Mouse (Mus musculus) bone marrow macrophage, adult 2 months (primary cell): ENCODE measurements at regions not wholly inside any gene's neighbourhood (a gene's known extent, or its start where the extent isn't known, plus 50 kb on each side); places are given as distances from the start of the nearest gene placed in this dataset.

ENCODE experiments used
- H3K27ac ChIP-seq: 2 replicates; pipeline ENCODE4 v1.5.1; 2012; ENCODE audit warnings: low read depth, low read length; ENCODE audit not compliant: insufficient read depth
- H3K4me1 ChIP-seq: 2 replicates; pipeline ENCODE4 v1.6.1; 2012; ENCODE audit warnings: low read length; ENCODE audit not compliant: control insufficient read depth, insufficient read depth
- H3K4me3 ChIP-seq: 2 replicates; pipeline ENCODE4 v1.5.1; 2012; ENCODE audit warnings: mild to moderate bottlenecking, low read length, moderate library complexity; ENCODE audit not compliant: insufficient read depth
- CTCF ChIP-seq: IDR thresholded peaks from 2 replicates; pipeline ENCODE4 v1.5.1; 2012; ENCODE audit warnings: low read depth, mild to moderate bottlenecking, low read length, moderate library complexity
- POLR2A ChIP-seq: IDR thresholded peaks from 2 replicates; pipeline ENCODE4 v1.6.1; 2012; ENCODE audit warnings: mild to moderate bottlenecking, low read depth, low read length, borderline replicate concordance

DNA sequence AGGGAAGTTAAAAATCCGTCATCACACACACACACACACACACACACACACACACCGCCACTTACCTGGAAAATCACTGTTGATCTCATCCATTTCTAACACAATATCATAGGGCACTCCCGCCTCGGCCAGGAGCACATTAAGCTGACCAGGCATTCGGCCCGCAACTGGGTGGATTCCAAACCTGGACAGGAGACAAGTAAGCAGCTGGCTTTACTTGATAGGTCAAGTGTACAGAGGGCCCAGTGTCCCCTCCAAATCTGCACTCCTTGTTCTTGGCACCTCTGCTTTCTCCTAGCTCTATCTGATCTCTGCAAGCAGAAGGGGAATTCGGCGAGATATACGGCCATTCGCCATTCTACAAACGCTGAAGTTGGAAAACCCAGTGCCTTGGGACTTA is 88.6 kb upstream of the Paip1 start:
- Histone ChIP-seq H3K27ac (no peak overlapping the region), H3K4me1 (peaks cover 4% of the 10 kb centered on the region; the same call in 1 of the 2 replicates), H3K4me3 (no peak overlapping the region)
- TF ChIP-seq CTCF (no peak), POLR2A (no peak)

DNA sequence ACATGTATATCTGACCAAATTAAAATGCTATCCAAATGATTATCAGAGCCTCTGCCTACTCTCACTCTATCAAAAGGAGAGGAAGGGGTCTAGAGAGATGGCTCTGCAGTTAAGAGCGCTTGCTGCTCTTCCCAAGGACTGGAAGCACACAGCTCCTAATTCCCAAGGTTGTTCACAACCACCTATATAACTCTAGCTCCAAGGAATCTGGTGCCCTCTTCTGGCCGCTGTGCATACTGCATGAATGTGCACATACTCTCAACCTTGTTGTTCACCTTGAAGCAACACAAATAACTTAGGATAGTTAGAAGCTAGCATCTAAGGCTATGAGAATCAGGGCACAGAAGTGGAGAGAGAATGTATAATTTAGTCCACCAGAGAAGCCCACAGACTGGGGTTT is 86.6 kb upstream of the Paip1 start:
- no peak overlapping the region for H3K4me3 ChIP-seq
- no peak for TF ChIP-seq POLR2A
- TF ChIP-seq CTCF = peak; percentile 12; the same call in 1 of the 2 replicates
- peaks cover 4% of the 10 kb centered on the region; the same call in 1 of the 2 replicates for H3K4me1 ChIP-seq
- no peak overlapping the region for H3K27ac ChIP-seq

DNA sequence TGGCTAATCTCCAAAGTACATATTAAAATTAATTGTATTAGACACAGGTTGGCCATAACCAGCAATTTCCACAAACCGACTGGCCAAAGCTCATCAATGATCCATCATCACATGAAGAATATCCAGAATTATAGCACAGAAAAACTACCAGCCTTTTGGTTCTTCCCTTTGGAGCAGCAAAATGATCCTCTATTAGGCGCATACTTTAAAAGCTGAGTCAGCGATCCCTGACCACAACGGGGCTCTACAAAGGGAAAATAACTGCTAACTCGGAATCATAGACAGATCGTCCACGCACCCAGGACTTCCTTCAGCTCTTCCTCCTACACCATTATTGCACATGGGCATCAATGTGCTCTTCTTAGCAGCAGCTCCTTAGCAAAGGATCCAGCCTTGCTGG is 85.6 kb upstream of the Paip1 start:
- Histone ChIP-seq H3K27ac (no peak overlapping the region), H3K4me1 (peaks cover 4% of the 10 kb centered on the region; the same call in 1 of the 2 replicates), H3K4me3 (no peak overlapping the region)
- TF ChIP-seq CTCF (no peak), POLR2A (no peak)

DNA sequence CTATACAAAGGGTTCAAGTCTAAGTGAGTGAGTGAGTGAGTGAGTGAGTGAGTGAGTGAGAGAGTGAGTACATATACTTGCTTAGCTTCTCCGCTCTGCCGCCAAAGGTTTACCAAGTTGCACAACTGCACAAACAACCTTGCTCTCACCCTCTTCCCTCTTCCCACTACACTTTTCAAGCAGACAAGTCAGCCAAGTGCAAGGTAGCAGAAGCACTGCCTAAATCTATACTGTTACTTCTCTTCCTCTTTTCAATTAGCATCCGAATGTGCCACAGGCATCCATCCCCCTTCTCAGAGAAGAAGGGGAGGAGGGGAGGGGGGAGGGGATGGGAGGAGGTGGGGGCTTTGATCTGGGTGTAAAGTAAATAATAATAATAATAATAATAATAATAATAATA is 80.4 kb upstream of the Paip1 start:
- no peak overlapping the region for H3K27ac ChIP-seq
- H3K4me3 ChIP-seq = no peak overlapping the region
- H3K4me1 ChIP-seq = peaks cover 2% of the 10 kb centered on the region; the same call in 1 of the 2 replicates
- no peak for TF ChIP-seq CTCF
- no peak for TF ChIP-seq POLR2A

DNA sequence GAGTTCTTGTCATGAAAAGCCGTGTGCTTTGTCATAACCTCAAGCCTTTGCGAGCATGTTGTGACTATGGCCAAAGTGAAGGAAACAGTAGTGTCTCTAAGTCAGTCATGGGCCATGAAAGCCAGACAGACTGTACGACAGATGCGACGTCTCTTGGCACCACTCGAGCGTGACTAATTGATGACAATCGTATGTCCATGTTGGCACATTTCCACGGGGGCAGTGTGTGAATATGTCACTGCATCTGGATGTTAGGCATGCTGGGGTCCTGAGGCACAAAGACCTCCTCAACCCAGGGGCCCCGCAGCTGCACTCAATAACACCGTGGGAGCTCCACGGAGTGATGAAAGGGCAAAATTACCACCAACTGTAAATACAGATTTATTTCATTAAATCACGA is 77.1 kb upstream of the Paip1 start:
- H3K4me3 ChIP-seq = no peak overlapping the region
- no peak overlapping the region for H3K27ac ChIP-seq
- TF ChIP-seq POLR2A (no peak), CTCF (no peak)
- no peaks in the 10 kb centered on the region for H3K4me1 ChIP-seq

DNA sequence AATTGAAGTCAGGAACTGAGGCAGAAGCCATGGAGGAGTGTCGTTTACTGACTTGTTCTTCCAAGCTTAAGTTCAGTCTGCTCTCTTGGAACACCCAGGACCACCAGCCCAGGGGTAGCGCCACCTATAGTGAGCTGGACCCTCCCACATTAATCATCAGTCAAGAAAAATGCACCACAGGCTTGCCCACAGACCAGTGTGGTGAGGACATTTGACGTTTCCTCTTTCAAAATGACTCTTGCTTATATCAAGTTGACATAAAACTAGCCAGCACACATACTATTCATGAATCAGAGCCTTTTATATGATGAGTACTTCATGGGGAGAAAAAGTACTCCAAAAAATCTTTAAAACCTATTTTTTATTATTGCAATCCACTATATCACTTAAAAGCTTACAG is 69.7 kb upstream of the Paip1 start:
- no peak overlapping the region for H3K27ac ChIP-seq
- no peak for TF ChIP-seq POLR2A
- no peak for TF ChIP-seq CTCF

DNA sequence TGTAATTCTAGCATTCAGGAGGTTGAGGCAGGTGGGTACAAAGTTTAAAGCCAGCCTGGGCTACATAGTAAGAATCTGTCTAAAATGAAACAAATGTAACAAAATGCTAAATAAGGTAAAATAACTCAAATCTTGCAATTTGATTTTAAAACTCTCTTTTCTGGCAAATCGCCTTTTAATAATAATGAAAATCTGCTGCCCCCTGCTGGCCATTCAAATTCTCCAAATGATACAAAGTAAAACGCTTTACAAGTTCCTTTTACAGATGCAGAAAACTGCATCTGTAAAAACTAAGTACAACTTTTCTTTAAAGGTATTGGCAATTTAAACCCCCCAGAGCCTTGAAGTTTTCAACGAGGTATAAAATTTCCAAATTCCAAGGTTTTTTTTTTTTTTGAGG is 65.0 kb upstream of the Paip1 start:
- Histone ChIP-seq H3K4me1 (peaks cover 2% of the 10 kb centered on the region), H3K27ac (no peak overlapping the region), H3K4me3 (no peak overlapping the region)
- no peak for TF ChIP-seq CTCF
- no peak for TF ChIP-seq POLR2A

More for the DNA sequence above, 69.7 kb upstream of the Paip1 start:
- Histone ChIP-seq H3K4me1 (peaks cover 2% of the 10 kb centered on the region), H3K4me3 (no peak overlapping the region)

DNA sequence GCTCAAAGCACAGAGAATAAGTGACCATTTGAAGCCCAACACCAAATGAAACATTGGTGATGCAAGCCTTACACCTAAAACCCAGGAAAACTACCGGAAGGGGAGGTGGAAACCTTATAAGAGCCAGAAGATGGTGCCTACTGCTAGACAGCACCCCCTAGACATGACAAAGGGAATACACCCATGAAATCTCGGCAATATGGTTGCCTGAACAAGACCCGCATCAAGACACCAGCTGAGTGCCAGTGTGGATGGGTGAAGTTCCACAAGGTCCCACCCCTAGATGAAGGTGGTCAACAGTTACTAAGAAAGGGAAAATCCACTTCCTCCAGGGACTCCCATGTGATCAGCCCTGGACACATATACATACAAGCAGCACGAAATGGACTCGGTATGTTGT is 64.2 kb upstream of the Paip1 start:
- Histone ChIP-seq H3K4me3 (no peak overlapping the region), H3K27ac (no peak overlapping the region), H3K4me1 (no peaks in the 10 kb centered on the region)
- TF ChIP-seq POLR2A (no peak), CTCF (no peak)

DNA sequence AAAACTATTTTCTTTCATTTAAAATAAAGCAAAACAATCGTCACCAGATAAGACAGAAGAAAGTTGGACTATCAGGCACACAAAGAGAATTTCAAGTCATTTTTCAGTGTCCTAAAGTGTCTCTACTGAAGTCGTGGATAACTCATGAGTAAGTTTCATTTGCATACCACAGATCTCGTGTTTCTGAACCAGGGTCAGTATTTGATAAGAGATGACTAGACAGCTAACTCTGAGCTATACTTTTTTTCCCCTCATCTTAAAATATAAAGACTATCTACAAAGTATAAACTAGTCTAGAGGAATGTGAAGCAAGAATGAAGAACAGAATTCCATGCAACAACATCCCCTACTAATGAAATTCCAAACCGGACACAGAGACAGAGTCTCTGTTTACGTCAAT is 60.9 kb upstream of the Paip1 start:
- H3K27ac ChIP-seq = no peak overlapping the region
- H3K4me3 ChIP-seq = no peak overlapping the region
- no peak for TF ChIP-seq CTCF
- no peak for TF ChIP-seq POLR2A
- no peaks in the 10 kb centered on the region for H3K4me1 ChIP-seq

DNA sequence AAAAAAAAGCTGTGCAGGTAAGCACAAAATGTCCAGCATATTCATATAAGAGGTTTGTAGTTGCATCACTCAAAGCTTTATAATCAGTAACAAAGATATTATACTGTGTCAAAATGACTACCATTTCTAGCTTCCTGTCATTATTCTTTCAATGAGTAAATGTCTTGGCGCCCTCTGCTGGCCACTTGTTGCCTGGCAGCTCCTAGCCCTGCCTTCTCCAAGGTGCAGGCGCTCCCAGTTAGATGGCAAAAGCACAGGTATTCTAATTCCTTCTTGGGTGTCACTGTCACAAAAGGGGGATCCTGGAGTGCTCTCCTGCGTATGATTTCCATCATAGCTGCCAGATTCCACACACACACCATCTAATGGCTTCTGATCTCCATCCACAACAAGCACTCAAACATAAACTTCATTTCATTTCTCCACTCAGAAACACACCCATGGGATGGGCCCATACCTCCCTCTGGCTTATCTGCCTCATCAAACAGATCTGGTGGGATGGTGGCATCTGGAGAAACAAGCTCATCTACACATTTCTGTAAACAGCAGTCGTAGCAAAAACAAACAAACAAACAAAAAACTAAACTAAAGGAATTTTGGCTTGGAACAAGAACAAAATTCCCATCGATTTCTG is 49.9 kb upstream of the Paip1 start:
- H3K4me1 ChIP-seq = no peaks in the 10 kb centered on the region
- TF ChIP-seq POLR2A (no peak), CTCF (peak; percentile 90)
- H3K4me3 ChIP-seq = no peak overlapping the region
- no peak overlapping the region for H3K27ac ChIP-seq
